Mouse (Mus musculus): Measurements from ENCODE around the gene Zbtb4. TPM values are rescaled to one million over a fixed set of nuclear protein-coding genes. Genes with fewer than 3 reads are reported as not detected.

Zbtb4 gene
- polyA plus RNA-seq, 1 experiment from 2014 or later = 3.2 TPM

GRCm38 (mm10) chr11:69767625-69767909, 1.9 kb downstream of the Zbtb4 start:
- no peak overlapping the region for H3K4me3 ChIP-seq
- ATAC-seq (ENCODE audit: low FRiP score) = no peak
- peak overlapping the region; percentile 61 for H3K4me2 ChIP-seq

GRCm38 (mm10) chr11:69774961-69775360, 9.2 kb downstream of the Zbtb4 start:
- Histone ChIP-seq H3K36me3 (peaks cover 33% of the 10 kb centered on the region), H3K9me3 (no peaks in the 10 kb centered on the region), H3K4me2 (no peak overlapping the region), H3K4me1 (replicated peaks) (peaks cover 12% of the 10 kb centered on the region), H3K27ac (no peak overlapping the region), H3K27me3 (peaks cover 23% of the 10 kb centered on the region), H3K4me3 (no peak overlapping the region), H3K9ac (no peak overlapping the region; the same call in 1 of the 2 replicates)
- ATAC-seq (ENCODE audit: low FRiP score) = no peak
- WGBS = 49% methylated on average over 5 of the region's 5 CpGs

More at GRCm38 (mm10) chr11:69767625-69767909, 1.9 kb downstream of the Zbtb4 start:
- 72% methylated on average over 4 of the region's 4 CpGs for WGBS
- H3K4me1 ChIP-seq (replicated peaks) = peaks cover 38% of the 10 kb centered on the region
- peak overlapping the region; percentile 43; the same call in 1 of the 2 replicates for H3K9ac ChIP-seq
- no peak overlapping the region for H3K27ac ChIP-seq
- no peaks in the 10 kb centered on the region for H3K27me3 ChIP-seq
- H3K9me3 ChIP-seq = no peaks in the 10 kb centered on the region
- no peaks in the 10 kb centered on the region for H3K36me3 ChIP-seq

GRCm38 (mm10) chr11:69775716-69776115, 10.0 kb downstream of the Zbtb4 start:
- peaks cover 12% of the 10 kb centered on the region for H3K4me1 ChIP-seq (replicated peaks)
- no peak overlapping the region for H3K27ac ChIP-seq
- 62% methylated on average over 10 of the region's 10 CpGs for WGBS
- ATAC-seq (ENCODE audit: low FRiP score) = no peak
- H3K4me3 ChIP-seq = no peak overlapping the region
- peaks cover 23% of the 10 kb centered on the region for H3K27me3 ChIP-seq
- no peak overlapping the region for H3K4me2 ChIP-seq
- H3K9ac ChIP-seq = no peak overlapping the region
- no peaks in the 10 kb centered on the region for H3K9me3 ChIP-seq
- H3K36me3 ChIP-seq = peaks cover 33% of the 10 kb centered on the region

- Histone ChIP-seq H3K4me1 (replicated peaks) (peaks cover 12% of the 10 kb centered on the region), H3K4me3 (no peak overlapping the region), H3K9me3 (no peaks in the 10 kb centered on the region), H3K27me3 (peaks cover 23% of the 10 kb centered on the region), H3K36me3 (peaks cover 33% of the 10 kb centered on the region), H3K9ac (peak overlapping the region; percentile 9; the same call in 1 of the 2 replicates), H3K4me2 (no peak overlapping the region), H3K27ac (no peak overlapping the region)
- 82% methylated on average over 20 of the region's 20 CpGs for WGBS
- no peak for ATAC-seq (ENCODE audit: low FRiP score)
Measured at GRCm38 (mm10) chr11:69776488-69776887, 10.8 kb downstream of the Zbtb4 start.

GRCm38 (mm10) chr11:69777504-69778257, 12.0 kb downstream of the Zbtb4 start:
- H3K4me2 ChIP-seq = no peak overlapping the region
- H3K4me3 ChIP-seq = no peak overlapping the region
- no peak overlapping the region for H3K27ac ChIP-seq
- H3K36me3 ChIP-seq = peaks cover 33% of the 10 kb centered on the region
- peaks cover 23% of the 10 kb centered on the region for H3K27me3 ChIP-seq
- H3K9ac ChIP-seq = peak overlapping the region; percentile 29; the same call in 1 of the 2 replicates
- peaks cover 17% of the 10 kb centered on the region for H3K4me1 ChIP-seq (replicated peaks)
- 68% methylated on average over 26 of the region's 26 CpGs for WGBS
- H3K9me3 ChIP-seq = no peaks in the 10 kb centered on the region
- no peak for ATAC-seq (ENCODE audit: low FRiP score)

GRCm38 (mm10) chr11:69778258-69778982, 12.7 kb downstream of the Zbtb4 start:
- ATAC-seq (ENCODE audit: low FRiP score) = no peak
- 68% methylated on average over 23 of the region's 23 CpGs for WGBS

GRCm38 (mm10) chr11:69778985-69779384, 13.3 kb downstream of the Zbtb4 start:
- peaks cover 23% of the 10 kb centered on the region for H3K27me3 ChIP-seq
- H3K9ac ChIP-seq = no peak overlapping the region
- H3K27ac ChIP-seq = no peak overlapping the region
- no peak overlapping the region for H3K4me3 ChIP-seq
- H3K36me3 ChIP-seq = peaks cover 33% of the 10 kb centered on the region
- H3K9me3 ChIP-seq = no peaks in the 10 kb centered on the region
- ATAC-seq (ENCODE audit: low FRiP score) = no peak
- H3K4me2 ChIP-seq = no peak overlapping the region
- H3K4me1 ChIP-seq (replicated peaks) = peaks cover 17% of the 10 kb centered on the region
- WGBS = 55% methylated on average over 7 of the region's 7 CpGs

More at GRCm38 (mm10) chr11:69778258-69778982, 12.7 kb downstream of the Zbtb4 start:
- Histone ChIP-seq H3K36me3 (peaks cover 33% of the 10 kb centered on the region), H3K4me2 (no peak overlapping the region), H3K9me3 (no peaks in the 10 kb centered on the region), H3K9ac (no peak overlapping the region), H3K4me1 (replicated peaks) (peaks cover 17% of the 10 kb centered on the region), H3K27me3 (peaks cover 23% of the 10 kb centered on the region), H3K27ac (no peak overlapping the region), H3K4me3 (no peak overlapping the region)

- H3K4me3 ChIP-seq = no peak overlapping the region
- peaks cover 11% of the 10 kb centered on the region; the same call in 1 of the 2 replicates for H3K4me1 ChIP-seq (replicated peaks)
- no peak for ATAC-seq (ENCODE audit: low FRiP score)
- H3K9me3 ChIP-seq = no peaks in the 10 kb centered on the region
- 24% methylated on average over 4 of the region's 4 CpGs for WGBS
- H3K9ac ChIP-seq = no peak overlapping the region
- H3K27me3 ChIP-seq = peaks cover 23% of the 10 kb centered on the region
- peaks cover 19% of the 10 kb centered on the region for H3K36me3 ChIP-seq
- no peak overlapping the region for H3K4me2 ChIP-seq
- H3K27ac ChIP-seq = no peak overlapping the region
Measured at GRCm38 (mm10) chr11:69781828-69782227, 16.1 kb downstream of the Zbtb4 start.

GRCm38 (mm10) chr11:69784793-69785272, 19.1 kb downstream of the Zbtb4 start:
- H3K27ac ChIP-seq = no peak overlapping the region
- WGBS = 51% methylated on average over 15 of the region's 15 CpGs
- peaks cover 3% of the 10 kb centered on the region; the same call in 1 of the 2 replicates for H3K27me3 ChIP-seq
- no peak overlapping the region for H3K4me3 ChIP-seq
- no peaks in the 10 kb centered on the region for H3K36me3 ChIP-seq
- no peaks in the 10 kb centered on the region for H3K9me3 ChIP-seq
- H3K4me1 ChIP-seq (replicated peaks) = 0 out of 2 replicates have a peak, but pooled peaks cover 5% of the 10 kb centered on the region
- no peak overlapping the region for H3K9ac ChIP-seq
- H3K4me2 ChIP-seq = no peak overlapping the region
- ATAC-seq (ENCODE audit: low FRiP score) = no peak

GRCm38 (mm10) chr11:69787306-69787705, 21.6 kb downstream of the Zbtb4 start:
- ATAC-seq (ENCODE audit: low FRiP score) = no peak
- H3K9ac ChIP-seq = no peak overlapping the region
- H3K4me1 ChIP-seq (replicated peaks) = no peaks in the 10 kb centered on the region
- H3K36me3 ChIP-seq = no peaks in the 10 kb centered on the region
- 82% methylated on average over 5 of the region's 5 CpGs for WGBS
- H3K9me3 ChIP-seq = no peaks in the 10 kb centered on the region
- H3K27ac ChIP-seq = no peak overlapping the region
- no peak overlapping the region for H3K4me2 ChIP-seq
- H3K27me3 ChIP-seq = peaks cover 5% of the 10 kb centered on the region; the same call in 1 of the 2 replicates
- H3K4me3 ChIP-seq = no peak overlapping the region

- Histone ChIP-seq H3K4me2 (no peak overlapping the region), H3K36me3 (no peaks in the 10 kb centered on the region), H3K4me3 (no peak overlapping the region), H3K9me3 (no peaks in the 10 kb centered on the region), H3K9ac (no peak overlapping the region), H3K4me1 (replicated peaks) (no peaks in the 10 kb centered on the region), H3K27ac (no peak overlapping the region), H3K27me3 (peaks cover 27% of the 10 kb centered on the region; the same call in 1 of the 2 replicates)
- 66% methylated on average over 5 of the region's 5 CpGs for WGBS
- no peak for ATAC-seq (ENCODE audit: low FRiP score)
Measured at GRCm38 (mm10) chr11:69789431-69789830, 23.7 kb downstream of the Zbtb4 start.

- Histone ChIP-seq H3K4me2 (no peak overlapping the region), H3K36me3 (no peaks in the 10 kb centered on the region), H3K9me3 (no peaks in the 10 kb centered on the region), H3K4me1 (replicated peaks) (peaks cover 11% of the 10 kb centered on the region), H3K27ac (no peak overlapping the region), H3K4me3 (no peak overlapping the region), H3K27me3 (peaks cover 41% of the 10 kb centered on the region), H3K9ac (no peak overlapping the region)
- 76% methylated on average over 5 of the region's 5 CpGs for WGBS
- ATAC-seq (ENCODE audit: low FRiP score) = no peak
Measured at GRCm38 (mm10) chr11:69791420-69791819, 25.7 kb downstream of the Zbtb4 start.
